In the genomic region with DNA sequence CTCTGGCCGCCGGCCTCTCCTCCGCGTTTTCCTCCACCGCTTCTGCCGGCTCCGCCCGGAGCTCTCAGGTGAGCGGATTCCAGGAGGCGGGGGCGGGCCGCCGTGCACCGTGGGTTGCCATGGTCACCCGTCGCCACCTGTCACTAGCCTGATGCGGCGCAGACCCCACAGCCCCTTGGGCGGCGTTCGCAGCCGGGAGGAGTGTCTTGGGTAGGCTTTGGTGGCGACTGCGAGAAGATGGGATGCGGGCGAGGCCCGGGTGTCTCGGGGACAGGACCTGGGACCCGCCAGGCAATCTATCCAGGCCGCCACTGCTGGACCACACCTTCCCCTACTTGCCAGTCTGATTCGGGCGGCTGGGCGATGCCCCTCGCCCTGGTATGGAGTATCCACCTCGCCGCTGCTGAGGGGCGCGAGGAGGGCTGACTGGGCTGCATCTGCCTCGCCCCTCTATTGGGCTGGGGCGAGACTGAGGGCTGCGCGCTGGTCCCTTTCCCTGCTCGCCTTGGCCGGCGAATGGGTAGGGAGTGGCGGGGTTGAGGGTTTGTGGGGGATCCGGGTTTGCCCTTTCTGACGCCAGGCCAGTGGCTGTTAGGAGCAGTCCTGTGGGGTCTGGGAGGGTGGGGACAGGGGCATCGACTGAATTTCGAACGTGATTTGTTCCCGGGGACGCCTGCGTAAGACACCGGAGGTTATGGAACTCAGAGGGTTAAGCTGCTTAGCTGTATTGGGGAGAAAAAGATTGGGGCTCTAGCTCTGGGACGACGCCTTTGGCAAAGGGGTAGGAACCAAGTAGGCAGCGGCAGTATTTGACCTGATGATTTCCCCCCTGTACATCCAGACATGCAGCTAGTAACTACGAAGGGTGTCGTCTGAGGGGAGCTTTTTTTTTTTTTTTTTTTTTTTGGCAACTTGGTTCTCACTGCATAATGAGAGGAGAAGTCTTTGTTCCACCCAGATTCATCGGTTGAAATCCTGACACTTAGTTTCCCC, we compare ENCODE assay signal across 8 mouse cellular contexts. TPM values are rescaled to one million over a fixed set of nuclear protein-coding genes. Genes with fewer than 3 reads are reported as not detected.
DNase-seq lines count a peak whose midpoint lies in the region; ATAC-seq and TF ChIP-seq lines count a peak whose summit lies in the region.

No protein-coding gene starts in this region.

- intact Hi-C loops in left cerebral cortex, postnatal 14 days (cut with DNase I) = no loop called here

- H3K9me3 ChIP-seq in kidney, postnatal 0 days (replicated peaks; ENCODE audit: low read length) = no peaks in the 10 kb centered on the region
- H3K9me3 ChIP-seq in erythroblast, embryonic 14.5 days (ENCODE audit: control insufficient read depth, low read length) = no peaks in the 10 kb centered on the region
- no peaks in the 10 kb centered on the region for H3K9me3 ChIP-seq in limb, embryonic 14.5 days (ENCODE audit: control insufficient read depth, low read length)
- H3K9me3 ChIP-seq in neural tube, embryonic 15.5 days (replicated peaks) = no peaks in the 10 kb centered on the region

- TF ChIP-seq CTCF in kidney, postnatal 0 days (IDR thresholded peaks at IDR 0.05; ENCODE audit: low read depth) = no peak
- TF ChIP-seq CTCF in Patski (IDR thresholded peaks at IDR 0.05) = no peak

- H3K27me3 ChIP-seq in kidney, postnatal 0 days (ENCODE audit: insufficient read depth, low read length) = no peaks in the 10 kb centered on the region
- no peaks in the 10 kb centered on the region for H3K27me3 ChIP-seq in Patski
- peaks cover 18% of the 10 kb centered on the region for H3K27me3 ChIP-seq in erythroblast, embryonic 14.5 days (ENCODE audit: control insufficient read depth)
- H3K27me3 ChIP-seq in limb, embryonic 14.5 days (ENCODE audit: control insufficient read depth, insufficient read depth, low read length) = no peaks in the 10 kb centered on the region
- H3K27me3 ChIP-seq in neural tube, embryonic 15.5 days (replicated peaks) = no peaks in the 10 kb centered on the region

- peak overlapping the region; percentile 77 for H3K4me3 ChIP-seq in kidney, postnatal 0 days (replicated peaks; ENCODE audit: low read depth, low read length)
- H3K4me3 ChIP-seq in erythroblast, embryonic 14.5 days (replicated peaks) = peak overlapping the region; percentile 86
- peak overlapping the region; percentile 60 for H3K4me3 ChIP-seq in limb, embryonic 14.5 days (replicated peaks; ENCODE audit: low read length)
- H3K4me3 ChIP-seq in neural tube, embryonic 15.5 days (replicated peaks) = peak overlapping the region; percentile 94

- peak overlapping the region; percentile 57 for H3K9ac ChIP-seq in kidney, postnatal 0 days (ENCODE audit: low read depth, low read length)
- peak overlapping the region; percentile 58 for H3K9ac ChIP-seq in limb, embryonic 14.5 days (ENCODE audit: low read depth, low read length, severe bottlenecking)
- H3K9ac ChIP-seq in neural tube, embryonic 15.5 days (replicated peaks) = peak overlapping the region; percentile 90

- ATAC-seq in kidney, postnatal 0 days (replicated peaks; ENCODE audit: low FRiP score, low read depth) = peak; percentile 77; the same call in 1 of the 2 replicates
- peak; percentile 41 for ATAC-seq in Patski
- ATAC-seq in limb, embryonic 14.5 days (ENCODE audit: low FRiP score, low read depth) = peak; percentile 76
- ATAC-seq in neural tube, embryonic 15.5 days (ENCODE audit: low FRiP score) = peak; percentile 86

- in situ Hi-C loops in Patski (cut with MboI; ENCODE audit: low pct_unique_long_range_greater_than_20kb) = no loop called here

- peak overlapping the region; percentile 33; the same call in 1 of the 2 replicates for H3K27ac ChIP-seq in kidney, postnatal 0 days
- peak overlapping the region; percentile 10 for H3K27ac ChIP-seq in limb, embryonic 14.5 days (replicated peaks; ENCODE audit: low read depth, low read length)
- H3K27ac ChIP-seq in neural tube, embryonic 15.5 days (replicated peaks) = peak overlapping the region; percentile 96

- POLR2A ChIA-PET in Patski (lab: Charles Lee) = interaction anchor here (0.6 to 1.1 kb wide), 4 partner anchors 20 to 500 kb away, joined by 3 to 4 read pairs (median 4); partner anchors contain the start of gene Taf13

- no peaks in the 10 kb centered on the region for H3K36me3 ChIP-seq in kidney, postnatal 0 days (ENCODE audit: insufficient read depth, low read length)
- no peaks in the 10 kb centered on the region for H3K36me3 ChIP-seq in erythroblast, embryonic 14.5 days (ENCODE audit: control insufficient read depth)
- no peaks in the 10 kb centered on the region for H3K36me3 ChIP-seq in limb, embryonic 14.5 days (ENCODE audit: control insufficient read depth, insufficient read depth, low read length)
- no peaks in the 10 kb centered on the region for H3K36me3 ChIP-seq in neural tube, embryonic 15.5 days

- CTCF ChIA-PET in Patski (lab: Charles Lee) = interaction anchor here (0.7 kb wide), 1 partner anchor 106 kb away, joined by 3 read pairs; no protein-coding TSS in a partner anchor

- no peak for TF ChIP-seq POLR2A in limb, embryonic 14.5 days (IDR thresholded peaks at IDR 0.05; ENCODE audit: borderline replicate concordance, extremely low read depth, insufficient read depth, insufficient read length)

- 0 out of 2 replicates have a peak, but pooled peaks cover 4% of the 10 kb centered on the region for H3K4me1 ChIP-seq in kidney, postnatal 0 days (replicated peaks; ENCODE audit: insufficient read depth, low read length)
- peaks cover 23% of the 10 kb centered on the region for H3K4me1 ChIP-seq in erythroblast, embryonic 14.5 days (ENCODE audit: control insufficient read depth)
- H3K4me1 ChIP-seq in limb, embryonic 14.5 days (ENCODE audit: control insufficient read depth, insufficient read depth, low read length) = peaks cover 2% of the 10 kb centered on the region; the same call in 1 of the 2 replicates
- H3K4me1 ChIP-seq in neural tube, embryonic 15.5 days = peaks cover 19% of the 10 kb centered on the region

- DNase-seq in kidney, postnatal 0 days (ENCODE audit: low spot score) = peak; percentile 1
- DNase-seq in kidney, postnatal 36 days = no peak
- no peak for DNase-seq in Patski (ENCODE audit: low read depth, low spot score)
- DNase-seq in limb, embryonic 14.5 days (ENCODE audit: low spot score) = no peak
- DNase-seq in left cerebral cortex, postnatal 14 days (ENCODE audit: low spot score in 2 of 2) = no peak
- no peak for DNase-seq in adrenal gland, adult 18-20 months (ENCODE audit: low spot score in 2 of 2)

- WGBS in kidney, postnatal 0 days = under 1% methylated on average over 58 of the region's 61 CpGs
- under 1% methylated on average over 58 of the region's 61 CpGs for whole genome bisulfite sequencing in limb, embryonic 14.5 days
- WGBS in neural tube, embryonic 15.5 days = under 1% methylated on average over 61 of the region's 61 CpGs

- peak overlapping the region; percentile 98 for H3K4me2 ChIP-seq in kidney, postnatal 0 days (ENCODE audit: low read length)
- H3K4me2 ChIP-seq in limb, embryonic 14.5 days (replicated peaks; ENCODE audit: low read depth, low read length, severe bottlenecking) = peak overlapping the region; percentile 98
- peak overlapping the region; percentile 74 for H3K4me2 ChIP-seq in neural tube, embryonic 15.5 days

RNA-seq across cellular contexts. Expression of gene Wdr47, which starts 0.7 kb away (rescaled TPM):
- 5.9 and 6.8 TPM in 2 replicates for polyA plus RNA-seq in kidney, postnatal 0 days (2015; fragmentation: Nextera tagmentation; extraction: Ambion mirVana)
- polyA plus RNA-seq in Patski (2021) = 25.7 TPM
- polyA plus RNA-seq in erythroblast, embryonic 14.5 days (2012) = 0.09 and 0.11 TPM in 2 replicates
- 14.2 and 14.3 TPM in 2 replicates for polyA plus RNA-seq in limb, embryonic 14.5 days (2012; rRNA removed)
- 12.9 and 13.3 TPM in 2 replicates for polyA plus RNA-seq in limb, embryonic 14.5 days (2014; fragmentation: Nextera tagmentation; extraction: Ambion mirVana)
- 80.5 and 94.7 TPM in 2 replicates for polyA plus RNA-seq in neural tube, embryonic 15.5 days (2015; fragmentation: Nextera tagmentation; extraction: Ambion mirVana)
- total RNA-seq in left cerebral cortex, postnatal 14 days (2021) = 100 to 1,000 TPM; 131 to 147 TPM
- 10 to 100 TPM in 1 of 2 experiments, 1 to 10 TPM in 1; 8.3 to 11.0 TPM for total RNA-seq in adrenal gland, adult 18-20 months (2021)

RNA-seq across cellular contexts. Expression of gene Taf13, which starts 20.3 kb away (rescaled TPM):
- 38.3 and 40.8 TPM in 2 replicates for polyA plus RNA-seq in kidney, postnatal 0 days (2015; fragmentation: Nextera tagmentation; extraction: Ambion mirVana)
- polyA plus RNA-seq in Patski (2021) = 44.7 TPM
- polyA plus RNA-seq in erythroblast, embryonic 14.5 days (2012) = 0.03 TPM in 1 of 2 replicates, not detected in the other
- 16.3 and 25.7 TPM in 2 replicates for polyA plus RNA-seq in limb, embryonic 14.5 days (2012; rRNA removed)
- polyA plus RNA-seq in limb, embryonic 14.5 days (2014; fragmentation: Nextera tagmentation; extraction: Ambion mirVana) = 33.1 and 40.4 TPM in 2 replicates
- 43.7 and 46.5 TPM in 2 replicates for polyA plus RNA-seq in neural tube, embryonic 15.5 days (2015; fragmentation: Nextera tagmentation; extraction: Ambion mirVana)
- total RNA-seq in left cerebral cortex, postnatal 14 days (2021) = 10 to 100 TPM; 30.2 to 36.0 TPM
- 10 to 100 TPM; 29.2 to 30.5 TPM for total RNA-seq in adrenal gland, adult 18-20 months (2021)

RNA-seq across cellular contexts. Expression of gene Tmem167b, which starts 29.6 kb away (rescaled TPM):
- 33.5 and 35.8 TPM in 2 replicates for polyA plus RNA-seq in kidney, postnatal 0 days (2015; fragmentation: Nextera tagmentation; extraction: Ambion mirVana)
- polyA plus RNA-seq in Patski (2021) = 82.3 TPM
- polyA plus RNA-seq in erythroblast, embryonic 14.5 days (2012) = 0.21 and 0.23 TPM in 2 replicates
- 10.8 and 14.8 TPM in 2 replicates for polyA plus RNA-seq in limb, embryonic 14.5 days (2012; rRNA removed)
- polyA plus RNA-seq in limb, embryonic 14.5 days (2014; fragmentation: Nextera tagmentation; extraction: Ambion mirVana) = 43.9 and 48.2 TPM in 2 replicates
- polyA plus RNA-seq in neural tube, embryonic 15.5 days (2015; fragmentation: Nextera tagmentation; extraction: Ambion mirVana) = 46.3 and 47.5 TPM in 2 replicates
- total RNA-seq in left cerebral cortex, postnatal 14 days (2021) = 10 to 100 TPM; 36.3 to 39.0 TPM
- total RNA-seq in adrenal gland, adult 18-20 months (2021) = 10 to 100 TPM; 55.7 to 59.4 TPM

RNA-seq across cellular contexts. Expression of gene 5330417C22Rik, which starts 55.5 kb away (rescaled TPM):
- polyA plus RNA-seq in kidney, postnatal 0 days (2015; fragmentation: Nextera tagmentation; extraction: Ambion mirVana) = 1.6 and 1.7 TPM in 2 replicates
- 0.17 TPM for polyA plus RNA-seq in Patski (2021)
- 0.01 TPM in 1 of 2 replicates, not detected in the other for polyA plus RNA-seq in erythroblast, embryonic 14.5 days (2012)
- polyA plus RNA-seq in limb, embryonic 14.5 days (2012; rRNA removed) = 0.39 and 0.42 TPM in 2 replicates
- 0.82 and 0.83 TPM in 2 replicates for polyA plus RNA-seq in limb, embryonic 14.5 days (2014; fragmentation: Nextera tagmentation; extraction: Ambion mirVana)
- 12.1 and 15.8 TPM in 2 replicates for polyA plus RNA-seq in neural tube, embryonic 15.5 days (2015; fragmentation: Nextera tagmentation; extraction: Ambion mirVana)
- 10 to 100 TPM; 26.9 to 31.9 TPM for total RNA-seq in left cerebral cortex, postnatal 14 days (2021)
- 1 to 10 TPM; 1.8 to 4.0 TPM for total RNA-seq in adrenal gland, adult 18-20 months (2021)

RNA-seq across cellular contexts. Expression of gene 1700013F07Rik, which starts 57.9 kb away (rescaled TPM):
- not detected in 2 replicates for polyA plus RNA-seq in kidney, postnatal 0 days (2015; fragmentation: Nextera tagmentation; extraction: Ambion mirVana)
- 3.6 TPM for polyA plus RNA-seq in Patski (2021)
- not detected in 2 replicates for polyA plus RNA-seq in erythroblast, embryonic 14.5 days (2012)
- polyA plus RNA-seq in limb, embryonic 14.5 days (2012; rRNA removed) = 0.13 and 0.27 TPM in 2 replicates
- 0.30 TPM in 1 of 2 replicates, not detected in the other for polyA plus RNA-seq in limb, embryonic 14.5 days (2014; fragmentation: Nextera tagmentation; extraction: Ambion mirVana)
- polyA plus RNA-seq in neural tube, embryonic 15.5 days (2015; fragmentation: Nextera tagmentation; extraction: Ambion mirVana) = 0.87 and 1.2 TPM in 2 replicates
- 1 to 10 TPM; 1.4 to 1.8 TPM for total RNA-seq in left cerebral cortex, postnatal 14 days (2021)
- not detected for total RNA-seq in adrenal gland, adult 18-20 months (2021)

Comparison
In these comparisons a context has a peak if more than half of its experiments do, and no peak if none do; other contexts are left out.
1. H3K27ac ChIP-seq: peak in every context shown above with its lines; median percentile 96 in neural tube, embryonic 15.5 days; 33 in kidney, postnatal 0 days; 10 in limb, embryonic 14.5 days.
2. RNA of gene Taf13, which starts 20.3 kb away (polyA plus RNA-seq): 43.7 to 46.5 TPM in neural tube, embryonic 15.5 days, 44.7 TPM in Patski (single experiment), 16.3 to 40.4 TPM in limb, embryonic 14.5 days and 38.3 to 40.8 TPM in kidney, postnatal 0 days; 0.03 TPM in erythroblast, embryonic 14.5 days; every median in the first group is over 10 times any median in the second.
3. Peak in every context shown above with its lines, with median percentiles within 50 percentile points of each other: ATAC-seq, H3K4me2 ChIP-seq, H3K4me3 ChIP-seq and H3K9ac ChIP-seq.